Mouse (Mus musculus) neural tube, embryonic 15.5 days (tissue): ENCODE results near the gene Zfp583. TPM values are rescaled to one million over a fixed set of nuclear protein-coding genes. Genes with fewer than 3 reads are reported as not detected.
"Not testable (repeated sequence)": the region's sequence is repeated elsewhere in the genome, so short reads cannot be mapped to it uniquely, and the experiment has no call there.

Experiments used
- ATAC-seq: fragments of 200-750 bp; cut with Nextera tagmentation; 2 replicates; pipeline ENCODE4 v1.8.0; 2017; ENCODE audit warnings: mild to moderate bottlenecking, moderate TSS enrichment, moderate library complexity; ENCODE audit not compliant: low FRiP score
- H3K27ac ChIP-seq: fragments of 300-500 bp; sonication (generic); replicated peaks from 2 replicates; pipeline ENCODE4 v1.5.1; 2015; ENCODE audit warnings: mild to moderate bottlenecking, inconsistent platforms
- H3K27me3 ChIP-seq: fragments of 300-500 bp; sonication (generic); replicated peaks from 2 replicates; pipeline ENCODE4 v1.6.1; 2015; ENCODE audit warnings: inconsistent platforms
- H3K36me3 ChIP-seq: fragments of 300-500 bp; sonication (generic); 2 replicates; pipeline ENCODE4 v1.6.1; 2015; ENCODE audit warnings: inconsistent platforms
- H3K4me1 ChIP-seq: fragments of 300-500 bp; sonication (generic); 2 replicates; pipeline ENCODE4 v1.6.1; 2015; ENCODE audit warnings: inconsistent platforms
- H3K4me2 ChIP-seq: fragments of 300-500 bp; sonication (generic); 2 replicates; pipeline ENCODE4 v1.6.1; 2015; ENCODE audit warnings: inconsistent platforms, mild to moderate bottlenecking, moderate library complexity
- H3K4me3 ChIP-seq: fragments of 300-500 bp; sonication (generic); replicated peaks from 2 replicates; pipeline ENCODE4 v1.5.1; 2015; ENCODE audit warnings: mild to moderate bottlenecking, inconsistent platforms
- H3K9ac ChIP-seq: fragments of 300-500 bp; sonication (generic); replicated peaks from 2 replicates; pipeline ENCODE4 v1.6.1; 2015; ENCODE audit warnings: mild to moderate bottlenecking, inconsistent platforms
- H3K9me3 ChIP-seq: fragments of 300-500 bp; sonication (generic); replicated peaks from 2 replicates; pipeline ENCODE4 v1.6.1; 2016; ENCODE audit warnings: inconsistent platforms
- WGBS: fragments of 180-500 bp; shearing (Covaris S2); methylation state at CpG from one replicate; pipeline ENCODE4 v1.1.7; 2015; ENCODE audit warnings: mixed read lengths; 5-methylcytosine and 5-hydroxymethylcytosine counted together
- polyA plus RNA-seq: library from polyadenylated mRNA; unstranded; fragments of >200 nt; fragmentation: Nextera tagmentation; extraction: Ambion mirVana; gene quantifications from 2 replicates; pipeline ENCODE4 v1.2.1, GENCODE M21; 2015

Zfp583 gene
- polyA plus RNA-seq, 1 experiment from 2014 or later = 13.7 TPM

DNA sequence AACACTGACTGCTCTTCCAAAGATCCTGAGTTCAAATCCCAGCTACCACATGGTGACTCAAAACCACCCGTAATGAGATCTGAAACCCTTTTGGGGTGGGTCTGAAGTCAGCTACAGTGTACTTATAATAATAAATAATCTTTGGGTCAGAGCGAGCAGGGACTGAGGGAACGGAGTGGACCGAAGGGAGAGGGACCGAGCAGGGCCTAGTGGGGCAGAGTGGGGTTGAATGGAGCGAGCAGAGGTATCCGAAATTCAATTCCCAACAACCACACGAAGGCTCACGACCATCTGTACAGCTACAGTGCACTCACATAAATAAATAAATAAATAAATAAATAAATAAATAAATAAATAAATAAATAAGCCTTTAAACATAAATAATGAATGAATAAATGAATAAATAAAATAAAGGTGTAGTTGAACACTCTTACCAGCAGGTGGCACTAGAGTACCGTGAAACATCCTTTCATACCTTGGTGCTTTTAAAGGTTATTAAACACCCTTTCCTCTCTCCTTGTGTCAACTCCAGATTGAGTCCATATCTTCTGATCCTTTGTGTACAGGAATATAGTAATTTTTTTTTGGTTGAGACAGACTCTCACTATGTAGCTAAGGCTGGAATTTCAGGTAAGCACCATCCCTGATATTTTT, 28.0 kb upstream of the Zfp583 start:
- Histone ChIP-seq H3K9ac (no peak overlapping the region), H3K4me3 (no peak overlapping the region), H3K27me3 (no peaks in the 10 kb centered on the region), H3K9me3 (no peaks in the 10 kb centered on the region), H3K36me3 (peaks cover 15% of the 10 kb centered on the region), H3K27ac (0 out of 2 replicates have a peak overlapping the region, but pooled peaks have one; percentile 7), H3K4me1 (peaks cover 8% of the 10 kb centered on the region), H3K4me2 (no peak overlapping the region)
- ATAC-seq = no peak
- 52% methylated on average over 10 of the region's 10 CpGs for WGBS

DNA sequence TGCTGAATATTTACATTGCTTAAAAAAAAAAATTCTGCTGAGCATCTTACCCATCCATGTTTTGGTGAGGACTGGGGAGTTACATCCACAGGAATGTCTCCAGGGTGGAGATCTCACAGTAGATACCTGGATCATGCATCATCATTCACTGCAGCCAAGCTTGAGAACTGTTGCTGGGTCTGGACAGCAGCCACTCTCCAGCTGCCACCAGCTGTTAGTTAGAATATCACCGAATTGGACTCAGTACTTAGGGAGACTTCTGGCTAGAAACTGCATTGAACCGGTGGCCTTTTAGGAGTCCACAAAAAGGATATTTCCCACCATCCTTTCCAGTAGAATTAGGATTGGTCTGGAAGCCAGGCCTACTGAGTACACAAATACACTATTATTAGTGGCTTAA, 27.0 kb upstream of the Zfp583 start:
- H3K9ac ChIP-seq = no peak overlapping the region
- ATAC-seq = no peak
- H3K4me1 ChIP-seq = 0 out of 2 replicates have a peak, but pooled peaks cover 3% of the 10 kb centered on the region
- WGBS = 64% methylated on average over 2 of the region's 2 CpGs
- H3K27ac ChIP-seq = no peak overlapping the region
- H3K9me3 ChIP-seq = no peaks in the 10 kb centered on the region
- no peak overlapping the region for H3K4me2 ChIP-seq
- no peaks in the 10 kb centered on the region for H3K27me3 ChIP-seq
- no peak overlapping the region for H3K4me3 ChIP-seq
- peaks cover 24% of the 10 kb centered on the region for H3K36me3 ChIP-seq

DNA sequence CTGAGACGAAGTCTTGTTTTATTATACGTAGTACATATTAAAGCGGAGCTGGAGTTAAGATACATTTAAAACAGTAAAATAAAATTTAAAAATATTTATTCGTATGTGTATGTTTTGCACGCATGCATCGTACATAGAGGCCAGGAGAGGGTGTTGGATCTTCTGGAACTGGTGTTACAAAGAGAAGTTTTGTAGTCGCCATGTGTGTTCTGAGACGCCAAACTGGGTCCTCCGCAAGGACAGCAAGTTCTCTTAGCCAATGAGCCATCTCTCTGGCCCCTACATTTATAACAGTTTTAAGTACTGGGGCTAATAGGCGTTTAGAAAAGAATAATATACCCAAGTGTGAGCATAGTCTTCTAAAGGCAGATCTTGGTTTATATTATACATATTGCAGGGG, 13.0 kb upstream of the Zfp583 start:
- H3K4me2 ChIP-seq = peak overlapping the region; percentile 58
- peak overlapping the region; percentile 63 for H3K9ac ChIP-seq
- WGBS = 36% methylated on average over 10 of the region's 10 CpGs
- H3K4me3 ChIP-seq = peak overlapping the region; percentile 75
- peak overlapping the region; percentile 92 for H3K27ac ChIP-seq
- H3K27me3 ChIP-seq = no peaks in the 10 kb centered on the region
- H3K4me1 ChIP-seq = peaks cover 7% of the 10 kb centered on the region
- H3K36me3 ChIP-seq = no peaks in the 10 kb centered on the region
- ATAC-seq = peak; percentile 56
- H3K9me3 ChIP-seq = no peaks in the 10 kb centered on the region

DNA sequence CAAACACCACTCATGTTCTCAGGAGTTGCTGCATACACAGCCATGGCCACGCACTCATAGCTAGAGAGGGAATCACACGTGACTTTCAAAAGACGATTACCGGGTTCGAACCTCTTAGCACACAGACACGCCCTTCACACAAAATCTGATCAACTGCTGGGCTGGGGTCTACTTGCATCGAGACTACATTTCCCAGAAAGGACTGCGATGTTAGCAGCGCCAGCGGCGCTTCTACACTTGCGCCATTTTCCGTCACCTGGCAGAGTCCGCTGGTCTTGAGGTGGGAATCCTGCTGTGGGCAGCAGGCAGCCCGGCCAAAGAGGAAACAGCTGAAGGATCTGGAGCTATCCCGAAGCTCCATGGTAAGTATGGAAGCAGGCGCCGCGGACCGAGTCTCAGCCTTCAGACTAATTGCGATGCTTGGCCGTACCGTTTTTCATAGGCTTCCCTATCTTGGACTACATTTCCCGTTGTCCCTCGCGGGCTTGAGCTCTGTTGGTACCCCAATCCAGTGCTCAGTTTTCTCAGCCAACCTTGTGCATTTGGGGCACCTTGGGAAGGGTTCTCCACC, 12.5 kb upstream of the Zfp583 start, which contains the start of gene Gm3854:
Gm3854 (plus strand) TSS at position 259 of the 571 bp plus-strand sequence.
- ATAC-seq = peak; percentile 95
- H3K9me3 ChIP-seq = no peaks in the 10 kb centered on the region
- H3K36me3 ChIP-seq = no peaks in the 10 kb centered on the region
- peak within 1 kb of the TSS; percentile 58 for H3K4me2 ChIP-seq
- WGBS = under 1% methylated on average over 26 of the region's 26 CpGs
- H3K4me3 ChIP-seq = peak within 1 kb of the TSS; percentile 75
- peaks cover 7% of the 10 kb centered on the region for H3K4me1 ChIP-seq
- H3K27me3 ChIP-seq = no peaks in the 10 kb centered on the region
- peak within 1 kb of the TSS; percentile 92 for H3K27ac ChIP-seq
- peak within 1 kb of the TSS; percentile 63 for H3K9ac ChIP-seq

DNA sequence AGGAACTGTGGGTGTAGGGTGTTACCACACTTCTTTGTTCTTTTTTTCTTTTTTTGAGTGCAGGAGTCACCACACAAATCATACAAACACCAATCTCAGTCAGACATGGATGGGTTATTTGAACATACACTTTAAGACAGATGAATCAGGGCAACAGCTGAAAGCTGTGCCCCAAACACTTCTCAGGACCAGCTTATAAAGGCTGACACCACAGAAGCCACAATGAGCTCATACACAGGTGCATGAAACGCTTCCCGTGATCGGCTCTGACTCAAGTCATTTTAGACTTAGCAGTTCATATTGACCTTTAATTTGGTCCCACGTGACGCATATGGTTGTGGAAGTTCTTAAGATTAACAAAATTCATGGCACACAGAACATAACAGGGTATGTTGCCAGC, 8.8 kb upstream of the Zfp583 start:
- WGBS = 88% methylated on average over 5 of the region's 5 CpGs
- H3K36me3 ChIP-seq = no peaks in the 10 kb centered on the region
- no peaks in the 10 kb centered on the region for H3K27me3 ChIP-seq
- no peaks in the 10 kb centered on the region for H3K9me3 ChIP-seq
- H3K27ac ChIP-seq = no peak overlapping the region
- H3K4me1 ChIP-seq = peaks cover 7% of the 10 kb centered on the region
- no peak overlapping the region for H3K9ac ChIP-seq
- no peak overlapping the region for H3K4me2 ChIP-seq
- H3K4me3 ChIP-seq = no peak overlapping the region
- ATAC-seq = no peak

DNA sequence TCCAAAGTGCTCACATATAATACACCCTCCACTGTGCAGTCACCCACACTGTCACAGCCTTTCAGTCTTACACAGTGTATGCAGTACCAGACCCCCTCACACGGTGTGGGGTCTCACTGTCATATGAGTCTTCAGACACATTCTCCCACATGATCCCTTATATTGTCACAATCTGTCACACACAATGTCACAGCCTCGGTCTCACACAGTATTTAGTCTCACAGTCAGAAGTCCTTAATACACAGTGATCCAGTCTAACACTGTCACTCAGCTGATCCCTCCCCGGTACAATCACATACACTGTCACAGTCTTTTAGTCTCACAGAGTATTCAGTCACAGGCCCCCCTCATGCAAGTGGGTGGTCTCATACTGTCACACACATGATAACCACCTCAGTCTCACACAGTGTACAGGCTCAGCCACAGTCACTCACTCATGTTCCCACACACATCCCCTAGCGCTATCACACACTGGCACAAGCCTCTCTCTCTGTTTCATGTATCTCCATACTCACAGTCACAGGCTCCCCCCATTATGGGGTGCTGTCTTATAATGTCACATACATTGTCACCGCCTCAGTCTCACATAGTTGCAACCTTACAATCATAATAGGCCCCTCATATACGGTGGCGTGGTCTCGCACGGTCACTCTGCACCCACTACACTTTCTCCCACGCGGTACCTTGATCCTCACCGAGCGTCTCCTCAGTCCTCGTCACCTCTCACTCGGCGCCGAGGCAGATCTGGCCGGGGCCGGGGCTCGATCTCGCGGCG, 440 bp downstream of the Zfp583 start:
- H3K36me3 ChIP-seq = peaks cover 11% of the 10 kb centered on the region; the same call in 1 of the 2 replicates
- ATAC-seq = peak; percentile 85
- 12% methylated on average over 23 of the region's 23 CpGs for WGBS
- H3K27ac ChIP-seq = peak overlapping the region; percentile 89
- H3K4me2 ChIP-seq = peak overlapping the region; percentile 61
- peak overlapping the region; percentile 62 for H3K4me3 ChIP-seq
- H3K4me1 ChIP-seq = peaks cover 22% of the 10 kb centered on the region
- no peaks in the 10 kb centered on the region for H3K27me3 ChIP-seq
- no peaks in the 10 kb centered on the region for H3K9me3 ChIP-seq
- H3K9ac ChIP-seq = peak overlapping the region; percentile 74

DNA sequence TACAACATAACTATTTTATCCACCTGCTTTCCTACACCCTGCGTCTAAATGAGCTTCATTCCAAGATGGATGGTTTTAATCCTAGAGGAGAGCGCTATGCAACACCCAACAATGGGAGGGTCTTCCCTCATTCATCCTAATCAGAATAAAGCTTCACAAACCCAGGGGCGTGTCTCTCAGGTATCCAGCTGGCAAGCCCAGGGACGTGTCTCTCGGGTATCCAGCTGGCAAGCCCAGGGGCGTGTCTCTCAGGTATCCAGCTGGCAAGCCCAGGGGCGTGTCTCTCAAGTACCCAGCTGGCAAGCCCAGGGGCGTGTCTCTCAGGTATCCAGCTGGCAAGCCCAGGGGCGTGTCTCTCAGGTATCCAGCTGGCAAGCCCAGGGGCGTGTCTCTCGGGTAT, 30.3 kb downstream of the Zfp583 start:
- not testable (repeated sequence) for H3K4me3 ChIP-seq
- 81% methylated on average over 11 of the region's 11 CpGs for WGBS
- peaks cover 79% of the 10 kb centered on the region for H3K36me3 ChIP-seq

DNA sequence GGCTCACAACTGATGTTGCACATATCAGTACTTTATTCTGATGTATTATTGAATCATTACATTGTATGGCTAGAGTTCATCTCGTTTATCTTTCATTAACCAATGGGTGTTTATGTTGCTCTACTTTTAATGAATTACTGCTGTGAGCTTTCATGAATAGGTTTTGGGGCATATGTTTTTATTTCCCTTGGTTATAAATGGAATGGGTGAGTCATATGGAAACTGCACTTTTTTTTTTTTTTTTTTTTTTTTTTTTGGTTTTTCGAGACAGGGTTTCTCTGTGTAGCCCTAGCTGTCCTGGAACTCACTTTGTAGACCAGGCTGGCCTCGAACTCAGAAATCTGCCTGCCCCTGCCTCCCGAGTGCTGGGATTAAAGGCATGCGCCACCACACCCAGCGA, 40.0 kb downstream of the Zfp583 start:
- peaks cover 24% of the 10 kb centered on the region for H3K4me1 ChIP-seq
- H3K4me3 ChIP-seq, H3K27ac ChIP-seq, H3K9me3 ChIP-seq, ATAC-seq, H3K4me2 ChIP-seq, H3K27me3 ChIP-seq, H3K9ac ChIP-seq: not testable (repeated sequence)
- 93% methylated on average over 5 of the region's 6 CpGs for WGBS
- peaks cover 53% of the 10 kb centered on the region for H3K36me3 ChIP-seq

More for the DNA sequence above, 30.3 kb downstream of the Zfp583 start:
- not testable (repeated sequence) for H3K27me3 ChIP-seq, H3K4me2 ChIP-seq, H3K9ac ChIP-seq, H3K9me3 ChIP-seq, H3K4me1 ChIP-seq, ATAC-seq, H3K27ac ChIP-seq

DNA sequence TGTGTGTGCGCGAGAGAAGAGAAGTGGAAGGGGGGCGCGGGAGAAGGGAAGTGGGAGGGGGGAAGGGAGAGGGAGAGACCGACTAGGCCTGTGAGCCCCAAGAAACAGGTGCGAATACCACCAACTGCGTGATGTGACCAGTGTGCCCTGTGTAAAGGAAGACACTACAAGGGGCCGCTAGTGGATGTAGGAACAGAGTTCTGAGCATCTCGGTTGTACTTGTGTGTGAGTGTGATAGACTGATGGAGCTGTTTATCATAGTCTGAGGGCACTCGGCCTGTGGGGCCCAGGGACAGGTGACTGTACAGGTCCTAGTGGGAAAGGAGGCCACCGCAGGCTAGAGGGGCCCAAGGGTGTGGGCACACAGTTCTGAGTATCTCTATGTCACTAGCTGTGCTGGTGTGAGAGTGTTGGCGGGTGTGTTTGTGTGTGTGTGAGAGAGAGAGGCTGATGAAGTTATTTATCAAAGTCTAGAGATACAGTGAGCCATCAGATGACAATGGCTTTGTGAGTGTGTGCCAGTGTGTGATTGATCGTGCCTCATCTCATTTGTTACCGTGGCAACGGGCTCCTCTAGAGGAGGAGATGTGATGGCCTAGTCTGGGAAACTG, 44.1 kb downstream of the Zfp583 start:
- no peaks in the 10 kb centered on the region for H3K9me3 ChIP-seq
- H3K27ac ChIP-seq = peak overlapping the region; percentile 81
- 13% methylated on average over 15 of the region's 15 CpGs for WGBS
- peak overlapping the region; percentile 54 for H3K4me3 ChIP-seq
- H3K4me1 ChIP-seq = peaks cover 34% of the 10 kb centered on the region
- H3K36me3 ChIP-seq = peaks cover 15% of the 10 kb centered on the region
- H3K4me2 ChIP-seq = peak overlapping the region; percentile 68
- peak overlapping the region; percentile 54 for H3K9ac ChIP-seq
- H3K27me3 ChIP-seq = no peaks in the 10 kb centered on the region
- ATAC-seq = peak; percentile 18

DNA sequence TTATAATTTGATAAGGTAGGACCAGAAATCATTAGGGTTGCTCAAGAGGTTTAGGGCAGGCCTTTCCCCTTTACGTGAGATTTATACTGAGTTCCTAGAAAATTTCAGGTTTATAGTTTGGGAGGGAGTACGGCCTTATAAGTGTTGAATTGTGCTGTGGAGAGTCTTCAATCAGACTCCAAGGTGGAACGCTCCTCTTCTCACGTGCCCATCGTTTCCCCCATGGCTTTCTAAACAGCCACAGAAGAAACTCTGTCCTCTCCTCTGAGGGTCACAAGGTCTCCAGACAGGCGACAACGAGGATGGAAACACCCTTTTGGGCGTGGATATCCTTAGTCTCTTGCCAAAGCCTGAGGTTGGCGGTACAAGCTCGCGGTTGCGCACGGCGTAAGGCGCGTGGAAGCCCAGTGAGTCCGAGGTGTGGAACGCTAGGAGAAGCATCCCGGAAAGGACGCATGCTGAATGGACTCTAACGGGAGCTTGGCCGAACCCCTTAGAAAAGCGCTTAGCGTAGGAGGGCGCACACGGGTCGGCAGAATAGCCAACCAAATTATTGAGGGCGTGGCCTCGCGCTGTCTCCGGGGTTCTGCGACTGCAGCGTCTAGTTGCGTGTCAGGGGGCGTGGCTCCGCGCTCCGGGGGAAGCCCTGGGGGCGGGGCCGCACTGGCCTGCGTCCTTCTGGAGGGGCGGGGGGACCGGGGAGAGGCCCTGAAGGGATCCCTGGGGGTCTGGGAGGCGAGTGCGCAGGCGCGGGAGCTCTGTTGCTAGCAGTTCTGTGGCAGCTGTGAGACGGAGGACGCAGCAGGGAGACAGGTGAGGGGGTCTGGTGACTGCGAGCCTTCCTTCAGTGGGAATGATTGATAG, 45.0 kb downstream of the Zfp583 start, which contains the start of gene Zfp667:
Zfp667 (plus strand) TSS at position 738 of the 864 bp plus-strand sequence.
- H3K4me3 ChIP-seq = peak within 1 kb of the TSS; percentile 54
- H3K4me2 ChIP-seq = peak within 1 kb of the TSS; percentile 68
- peak; percentile 80 for ATAC-seq
- H3K4me1 ChIP-seq = peaks cover 34% of the 10 kb centered on the region
- no peaks in the 10 kb centered on the region for H3K9me3 ChIP-seq
- peak within 1 kb of the TSS; percentile 81 for H3K27ac ChIP-seq
- WGBS = 3% methylated on average over 50 of the region's 50 CpGs
- peak within 1 kb of the TSS; percentile 54 for H3K9ac ChIP-seq
- no peaks in the 10 kb centered on the region for H3K27me3 ChIP-seq
- peaks cover 9% of the 10 kb centered on the region; the same call in 1 of the 2 replicates for H3K36me3 ChIP-seq
